Mouse (Mus musculus): ENCODE results near the gene Rd3.

Rd3 gene

GRCm38 (mm10) chr1:191977187-191977586, at the start of gene Rd3:
TSS of gene Rd3 (plus strand) at chr1:191977370.
- DNase-seq: peak; percentile 79

DNA sequence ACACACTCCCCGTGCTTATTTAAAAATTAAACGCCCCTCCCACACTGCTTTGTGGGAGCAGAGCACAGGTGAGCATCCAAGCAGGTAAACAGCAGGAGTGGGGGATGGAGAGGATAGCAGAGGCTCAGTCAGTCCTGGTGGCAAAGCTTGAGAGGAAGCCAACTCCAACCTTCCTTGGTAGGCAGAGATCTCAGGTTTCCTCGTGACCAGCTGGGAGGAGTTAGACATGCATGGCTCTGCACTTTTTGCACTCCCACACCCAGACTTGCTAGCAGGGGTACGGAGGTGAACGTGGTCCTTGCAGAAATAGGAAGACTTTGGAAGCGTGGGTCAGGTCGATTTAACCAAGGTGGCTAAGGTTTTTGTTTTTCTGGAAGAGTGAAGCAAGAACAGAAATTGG, 48.8 kb upstream of the Rd3 start:
- DNase-seq: no peak

- DNase-seq: no peak
Measured at GRCm38 (mm10) chr1:191929065-191929464, 48.1 kb upstream of the Rd3 start.

- DNase-seq: no peak
Measured at GRCm38 (mm10) chr1:191929897-191930524, 47.2 kb upstream of the Rd3 start.

DNA sequence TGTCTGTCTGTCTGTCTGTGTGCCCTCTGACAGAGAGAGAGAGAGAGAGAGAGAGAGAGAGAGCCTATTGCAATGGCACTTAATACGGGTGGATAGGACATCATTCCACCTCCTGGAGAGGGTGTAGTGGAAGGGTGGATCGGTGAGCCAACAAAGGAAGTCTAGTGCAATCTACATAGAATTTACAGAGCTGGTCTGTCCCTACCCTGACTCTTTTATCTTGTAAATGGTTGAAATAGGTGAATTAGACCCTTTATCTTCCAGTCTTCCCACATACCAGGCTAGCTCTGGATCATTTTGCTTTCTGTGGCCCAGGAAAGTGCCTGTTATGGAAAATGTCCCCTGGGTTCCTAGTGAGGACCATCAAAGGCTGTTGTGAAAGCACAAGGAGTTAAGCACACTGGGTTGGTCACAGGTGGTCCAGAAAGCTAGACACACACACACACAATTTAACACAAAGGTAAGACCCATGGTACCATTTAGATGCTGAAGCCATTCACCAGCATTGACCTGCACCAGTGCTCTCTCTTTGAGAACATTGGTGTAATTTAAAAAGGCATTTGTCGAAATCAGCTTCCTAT, 46.6 kb upstream of the Rd3 start:
- DNase-seq: no peak

DNA sequence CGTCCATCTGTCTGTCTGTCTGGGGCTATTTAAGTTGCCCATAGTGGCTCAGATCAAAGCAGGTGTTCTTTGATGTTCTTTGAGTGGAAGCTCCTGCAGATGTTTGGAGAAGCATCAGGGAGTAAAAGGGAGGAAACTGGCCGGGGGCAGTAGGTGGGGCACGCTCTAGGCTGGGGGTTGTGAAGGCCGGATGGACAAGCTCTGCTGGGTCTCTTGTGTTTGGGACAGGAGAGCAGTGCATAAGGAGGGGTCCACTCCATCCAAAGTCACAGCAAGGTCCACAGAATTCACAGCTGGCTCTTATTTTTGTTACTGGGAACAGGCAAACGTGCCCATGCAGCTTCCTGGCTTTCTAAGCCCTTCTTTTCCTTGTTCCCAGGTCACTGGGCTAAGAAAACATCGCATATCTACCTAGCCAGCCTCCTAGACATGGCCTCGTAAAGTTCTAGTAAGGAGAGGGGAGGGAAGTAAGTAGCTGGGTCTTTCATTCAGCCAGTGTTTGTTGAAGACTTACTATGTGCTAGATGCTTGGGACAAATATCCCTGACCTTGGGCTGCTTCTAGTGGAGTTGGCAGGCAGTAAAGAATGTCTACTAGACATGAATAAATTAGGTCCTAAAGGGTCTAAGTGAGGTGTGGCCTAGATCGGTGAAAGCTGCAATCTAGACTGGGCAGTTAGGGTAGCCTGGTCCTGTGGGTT, 44.7 kb upstream of the Rd3 start:
- DNase-seq: no peak

DNA sequence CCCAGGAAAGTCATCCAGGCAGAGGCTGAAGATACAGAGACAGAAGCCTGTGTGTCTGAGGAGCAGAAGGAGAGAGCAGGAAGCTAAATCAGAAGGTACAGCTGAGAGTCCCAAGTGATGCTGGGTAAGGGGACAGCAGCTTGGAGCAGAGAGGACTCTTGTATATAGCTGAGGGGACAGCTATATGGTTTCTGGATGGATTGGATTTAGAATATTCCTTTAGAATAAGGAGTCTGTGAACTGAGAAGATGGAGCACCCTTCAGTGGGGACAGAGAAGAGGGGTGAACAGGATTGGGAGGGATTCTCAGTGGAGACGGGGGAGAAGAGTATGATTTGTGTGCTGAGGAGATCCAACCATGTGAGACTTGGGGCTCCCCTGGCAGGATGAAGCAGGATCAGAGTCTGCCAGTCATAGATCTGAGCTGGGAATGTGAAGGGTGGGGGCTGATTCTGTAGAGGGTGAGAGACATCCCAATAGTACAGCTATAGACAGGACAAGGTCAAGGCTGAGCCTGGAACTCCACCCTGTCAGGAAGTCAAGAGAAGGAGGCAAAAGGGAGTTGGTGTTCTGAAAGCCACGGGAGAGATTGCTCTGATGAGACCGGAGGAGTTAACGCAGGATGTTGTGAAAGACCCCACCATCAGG, 44.1 kb upstream of the Rd3 start:
- DNase-seq: no peak

- DNase-seq: no peak
Measured at GRCm38 (mm10) chr1:191943638-191944037, 33.5 kb upstream of the Rd3 start.

GRCm38 (mm10) chr1:191945341-191945740, 31.8 kb upstream of the Rd3 start:
- no peak for DNase-seq

DNA sequence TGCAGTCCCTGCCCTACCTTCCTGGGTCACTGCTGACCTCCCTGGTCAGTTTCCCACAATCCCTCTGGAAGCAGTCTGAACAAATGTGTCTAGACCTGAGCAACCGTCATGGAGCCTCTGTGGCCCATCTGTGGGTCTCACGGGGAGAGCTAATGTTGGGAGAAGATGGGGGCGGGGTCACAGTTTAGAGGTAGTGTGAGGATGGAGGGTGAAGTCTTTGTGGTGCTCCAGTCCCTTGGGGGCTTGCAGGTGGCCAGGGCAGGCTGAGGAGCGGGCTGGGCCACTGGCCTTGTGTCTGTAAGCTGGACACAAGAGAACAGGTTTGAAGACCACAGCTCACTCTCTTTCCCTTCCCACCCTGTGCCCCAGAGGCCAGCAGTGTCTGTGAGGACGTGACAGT, 31.4 kb upstream of the Rd3 start:
- no peak for DNase-seq

GRCm38 (mm10) chr1:191946261-191946660, 30.9 kb upstream of the Rd3 start:
- no peak for DNase-seq

- no peak for DNase-seq
Measured at GRCm38 (mm10) chr1:191946835-191947234, 30.3 kb upstream of the Rd3 start.

GRCm38 (mm10) chr1:191947796-191948195, 29.4 kb upstream of the Rd3 start:
- no peak for DNase-seq

DNA sequence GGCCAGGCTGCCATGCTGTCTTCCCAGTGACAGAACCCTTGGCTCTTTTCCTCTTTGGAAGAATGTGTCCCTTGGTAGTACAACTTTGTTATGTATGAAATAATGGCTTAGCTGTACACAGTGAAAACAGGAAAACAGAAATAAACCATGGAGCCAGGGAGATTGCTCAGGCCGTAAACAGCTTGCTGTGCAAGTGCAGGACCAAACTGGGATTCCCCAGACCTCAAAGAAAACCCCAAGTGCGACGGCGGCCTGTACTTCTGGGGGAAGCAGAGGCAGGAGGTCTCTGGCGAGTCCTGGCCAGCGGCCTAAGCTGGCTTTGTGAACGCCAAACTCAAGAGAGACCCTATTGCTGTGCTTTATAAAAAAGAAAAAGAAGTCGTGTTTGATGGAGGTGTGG, 28.6 kb upstream of the Rd3 start:
- no peak for DNase-seq

GRCm38 (mm10) chr1:191950611-191951010, 26.6 kb upstream of the Rd3 start:
- no peak for DNase-seq

DNA sequence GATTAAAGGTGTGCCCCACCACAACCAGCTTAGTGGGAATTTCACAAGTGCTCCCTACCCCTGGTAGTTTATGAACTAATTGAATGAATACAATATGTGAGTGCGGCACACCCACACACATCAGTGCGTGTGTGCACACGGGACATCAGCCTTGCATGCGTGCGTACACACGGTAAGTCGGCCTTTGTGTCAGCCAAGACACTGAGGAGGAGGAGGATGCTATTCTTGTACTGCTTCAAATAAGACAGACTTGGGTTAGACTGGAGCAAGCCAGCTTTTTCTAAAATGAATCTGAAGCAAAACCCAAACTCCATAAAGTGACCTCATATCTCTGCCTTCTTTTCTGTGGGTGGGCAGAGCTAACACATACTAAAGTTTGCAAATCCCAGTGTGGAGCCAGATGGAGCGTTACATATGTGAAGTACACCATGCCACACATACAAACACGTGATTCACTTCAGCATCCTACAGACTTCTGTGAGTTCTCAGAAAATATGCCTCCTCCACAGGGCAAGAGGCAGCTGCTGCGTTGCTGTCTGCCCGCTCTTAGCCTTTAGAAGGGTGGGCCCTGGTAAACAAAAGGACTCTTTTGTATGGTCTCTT, 24.3 kb upstream of the Rd3 start:
- DNase-seq: no peak

DNA sequence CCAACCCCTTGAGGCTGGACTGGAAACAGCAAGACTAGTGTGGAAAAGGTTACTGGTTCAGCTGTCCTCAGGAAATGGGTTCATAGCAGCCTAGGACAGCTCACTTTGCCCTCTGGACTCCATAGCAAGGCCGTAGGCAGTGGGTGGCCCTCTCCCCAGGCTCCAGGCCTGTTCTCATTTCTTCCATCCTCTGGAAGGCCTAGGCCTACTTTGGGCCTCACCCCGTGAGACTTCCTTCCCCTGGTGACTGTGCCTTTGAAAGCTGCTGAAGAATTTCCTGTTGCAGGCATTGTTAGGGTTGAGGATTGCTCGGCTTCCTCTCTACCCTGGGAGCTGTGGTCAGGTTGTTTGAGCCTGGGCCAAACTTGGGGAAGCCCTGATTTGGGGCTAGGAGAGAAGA, 22.1 kb upstream of the Rd3 start:
- DNase-seq: no peak

DNA sequence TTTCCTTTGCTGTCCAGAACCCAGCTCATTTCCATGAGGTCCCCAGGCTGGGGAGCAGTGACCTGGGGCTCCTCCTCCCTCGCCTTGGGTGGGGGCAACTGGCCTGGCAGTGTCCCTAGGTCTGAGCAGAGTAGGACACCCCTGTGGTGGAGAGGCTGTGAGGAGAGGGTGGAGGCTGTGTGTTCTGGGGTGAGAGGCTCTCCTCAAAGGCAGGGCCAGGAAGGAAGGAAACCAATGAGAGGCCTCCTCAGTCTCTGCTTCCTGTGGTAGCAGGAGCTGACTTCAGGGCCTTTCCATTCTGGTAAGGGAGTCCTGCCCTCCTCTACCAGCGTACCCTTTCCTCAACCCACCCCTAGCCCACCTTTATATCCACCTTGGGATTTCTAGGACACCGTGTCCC, 20.9 kb upstream of the Rd3 start:
- DNase-seq: no peak

DNA sequence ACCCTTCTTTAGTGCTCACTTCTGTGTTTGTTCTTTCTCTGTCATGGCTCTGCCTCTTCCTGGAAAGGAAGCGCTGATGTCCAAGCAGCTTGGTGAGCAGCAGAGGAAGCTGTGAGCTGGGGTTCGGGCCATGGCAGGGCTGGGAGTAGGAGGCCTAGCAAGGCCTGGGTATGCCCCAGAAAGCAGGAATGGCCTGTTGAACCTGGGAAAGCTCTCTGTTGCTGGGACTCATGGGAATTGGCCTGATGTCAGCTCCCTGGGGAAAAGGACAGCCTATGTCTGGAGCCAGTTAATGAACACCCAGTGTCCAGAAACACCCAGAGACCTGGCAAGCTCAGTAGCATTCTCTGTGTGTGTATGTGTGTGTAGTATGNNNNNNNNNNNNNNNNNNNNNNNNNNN, 20.3 kb upstream of the Rd3 start:
- no peak for DNase-seq

DNA sequence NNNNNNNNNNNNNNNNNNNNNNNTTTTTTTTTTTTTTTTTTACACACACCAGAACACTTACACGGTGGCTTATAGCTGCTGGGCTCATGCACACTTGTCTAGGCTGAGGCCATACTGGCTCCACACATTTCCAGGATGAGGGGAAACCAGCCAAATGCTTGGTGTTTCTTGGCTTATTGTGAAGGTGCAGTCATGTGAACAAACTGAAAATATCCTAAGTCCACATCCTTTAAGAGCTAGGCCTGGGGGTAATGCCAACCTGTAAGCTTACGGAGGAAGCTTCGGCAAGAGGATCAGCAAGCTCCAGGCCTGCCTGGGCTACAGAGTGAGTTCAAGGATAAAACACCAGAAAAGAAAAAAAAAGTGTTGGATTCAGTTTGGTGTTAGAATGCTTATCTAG, 19.8 kb upstream of the Rd3 start:
- no peak for DNase-seq

- no peak for DNase-seq
Measured at GRCm38 (mm10) chr1:191960946-191961345, 16.2 kb upstream of the Rd3 start.

GRCm38 (mm10) chr1:191963413-191963812, 13.8 kb upstream of the Rd3 start:
- no peak for DNase-seq

DNA sequence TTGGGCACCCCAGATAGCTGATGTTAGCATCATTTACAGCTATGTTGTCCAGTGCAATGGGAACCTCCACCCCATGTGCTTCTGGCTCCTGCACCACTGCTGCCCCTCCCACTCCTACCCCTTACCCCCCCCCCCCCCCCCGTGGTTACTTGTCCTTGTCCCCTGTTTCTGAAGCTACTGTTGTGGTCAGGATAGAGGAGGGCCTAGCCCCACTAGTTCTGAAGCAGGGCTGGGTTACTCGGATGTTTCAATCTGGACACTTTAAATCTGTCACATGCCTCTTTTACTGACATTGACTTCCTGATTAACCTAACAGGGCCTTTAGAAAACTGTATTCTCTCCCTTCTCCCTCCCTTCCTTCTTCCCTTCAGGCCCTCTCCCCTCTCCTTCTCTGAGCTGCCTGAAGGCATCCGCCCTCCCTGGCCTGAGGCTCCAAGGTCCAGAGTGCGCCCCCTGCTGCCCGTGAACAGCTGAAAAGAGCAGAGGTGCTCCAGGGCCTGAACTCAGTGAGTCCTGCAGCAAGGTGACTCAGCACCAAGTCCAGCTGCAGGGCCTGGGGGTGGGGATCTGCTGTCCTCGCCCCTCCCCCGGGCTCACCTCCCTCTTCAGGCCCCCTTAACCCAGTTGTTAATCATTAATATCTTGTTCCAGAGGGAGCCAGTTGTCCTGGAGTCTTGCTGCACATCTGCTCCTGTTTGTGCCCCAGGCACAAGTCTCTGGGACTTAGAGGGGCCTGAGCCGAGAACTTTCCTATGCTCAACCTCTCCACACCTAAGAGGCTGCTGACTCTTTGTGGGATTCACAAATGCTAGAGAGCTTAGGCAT, 13.0 kb upstream of the Rd3 start:
- DNase-seq: peak; percentile 87
